Mouse (Mus musculus) heart, embryonic 14.5 days (tissue): Measurements from ENCODE around the gene Clic1. TPM values are rescaled to one million over a fixed set of nuclear protein-coding genes. Genes with fewer than 3 reads are reported as not detected.

Source experiments
- ATAC-seq: fragments of 200-750 bp; cut with Nextera tagmentation; 2 replicates; pipeline ENCODE4 v1.8.0; 2017; ENCODE audit warnings: low read depth, moderate TSS enrichment; ENCODE audit not compliant: insufficient number of reproducible peaks, insufficient read depth, low FRiP score
- H3K27ac ChIP-seq, 2 experiments: fragments of 200-500 bp in 1 of 2; fragments of 300-500 bp in 1 of 2; sonication (generic) in 1 of 2; replicated peaks in 1 of 2; 2 replicates each; pipeline ENCODE4 v1.5.1; 2012 to 2014; ENCODE audit warnings: low read depth in 2 of 2, low read length in 2 of 2, control low read depth in 1 of 2, mild to moderate bottlenecking in 1 of 2, mixed read lengths in 1 of 2; ENCODE audit not compliant: control insufficient read depth in 1 of 2, insufficient read depth in 1 of 2
- H3K27me3 ChIP-seq: fragments of 300-500 bp; sonication (generic); 2 replicates; pipeline ENCODE4 v1.6.1; 2014; ENCODE audit warnings: mild to moderate bottlenecking, low read length, control low read depth; ENCODE audit not compliant: control insufficient read depth, insufficient read depth
- H3K36me3 ChIP-seq: fragments of 300-500 bp; sonication (generic); 2 replicates; pipeline ENCODE4 v1.6.1; 2014; ENCODE audit warnings: mild to moderate bottlenecking, control low read depth, low read length, mixed read lengths; ENCODE audit not compliant: control insufficient read depth, insufficient read depth
- H3K4me1 ChIP-seq, 2 experiments: fragments of 200-500 bp in 1 of 2; fragments of 300-500 bp in 1 of 2; sonication (generic) in 1 of 2; 2 replicates each; pipeline ENCODE4 v1.6.1; 2012 to 2014; ENCODE audit warnings: low read length in 2 of 2, control low read depth in 1 of 2, mixed read lengths in 1 of 2; ENCODE audit not compliant: control insufficient read depth in 2 of 2, insufficient read depth in 2 of 2
- H3K4me2 ChIP-seq: fragments of 300-500 bp; sonication (generic); 2 replicates; pipeline ENCODE4 v1.6.1; 2014; ENCODE audit warnings: mild to moderate bottlenecking, low read length
- H3K4me3 ChIP-seq, 2 experiments: fragments of 200-500 bp in 1 of 2; fragments of 300-500 bp in 1 of 2; sonication (generic) in 1 of 2; 2 replicates each; pipeline ENCODE4 v1.5.1; 2012 to 2014; ENCODE audit warnings: low read length in 2 of 2, mild to moderate bottlenecking in 2 of 2, control low read depth in 1 of 2, low read depth in 1 of 2, moderate library complexity in 1 of 2; ENCODE audit not compliant: control insufficient read depth in 1 of 2, insufficient read depth in 1 of 2
- H3K9ac ChIP-seq: fragments of 300-500 bp; sonication (generic); 2 replicates; pipeline ENCODE4 v1.6.1; 2014; ENCODE audit warnings: mild to moderate bottlenecking, low read length
- H3K9me3 ChIP-seq: fragments of 300-500 bp; sonication (generic); 2 replicates; pipeline ENCODE4 v1.6.1; 2016; ENCODE audit warnings: low read length, control low read depth; ENCODE audit not compliant: control insufficient read depth
- WGBS: fragments of 180-500 bp; shearing (Covaris S2); extraction: QIAGEN DNeasy Blood & Tissue Kit; methylation state at CpG from one replicate; pipeline ENCODE4 v1.1.7; 2014; 5-methylcytosine and 5-hydroxymethylcytosine counted together
- polyA plus RNA-seq: library from polyadenylated mRNA; unstranded; fragments of >200 nt; fragmentation: Nextera tagmentation; extraction: Ambion mirVana; gene quantifications from 2 replicates; pipeline ENCODE4 v1.2.1, GENCODE M21; 2014

The Clic1 gene
- polyA plus RNA-seq, 1 experiment from 2014 or later: 108 TPM

GRCm38 (mm10) chr17:35047688-35048087, 2.1 kb upstream of the Clic1 start:
- H3K4me3 ChIP-seq: no peak overlapping the region
- peak overlapping the region; percentile 87 to 99 for H3K27ac ChIP-seq
- peaks cover 6% of the 10 kb centered on the region for H3K36me3 ChIP-seq
- H3K9me3 ChIP-seq: no peaks in the 10 kb centered on the region
- H3K4me2 ChIP-seq: peak overlapping the region; percentile 75
- no peaks in the 10 kb centered on the region for H3K27me3 ChIP-seq
- ATAC-seq: no peak
- H3K4me1 ChIP-seq: peaks cover 31 to 58% of the 10 kb centered on the region in 2 experiments
- WGBS: 44% methylated on average over 1 of the region's 1 CpGs
- peak overlapping the region; percentile 44 for H3K9ac ChIP-seq

GRCm38 (mm10) chr17:35048149-35048931, 1.4 kb upstream of the Clic1 start:
- Histone ChIP-seq H3K27ac (peak overlapping the region; percentile 99), H3K4me3 (no peak overlapping the region), H3K4me2 (peak overlapping the region; percentile 75), H3K9ac (peak overlapping the region; percentile 44), H3K27me3 (no peaks in the 10 kb centered on the region), H3K9me3 (no peaks in the 10 kb centered on the region), H3K36me3 (peaks cover 13% of the 10 kb centered on the region), H3K4me1 (peaks cover 32 to 61% of the 10 kb centered on the region in 2 experiments)
- ATAC-seq: no peak
- WGBS: 21% methylated on average over 11 of the region's 11 CpGs

- H3K9ac ChIP-seq: peak overlapping the region; percentile 94; the same call in 1 of the 2 replicates
- WGBS: 59% methylated on average over 5 of the region's 5 CpGs
- no peak for ATAC-seq
These were observed 780 bp upstream of the Clic1 start for GRCm38 (mm10) chr17:35048932-35049440.

DNA sequence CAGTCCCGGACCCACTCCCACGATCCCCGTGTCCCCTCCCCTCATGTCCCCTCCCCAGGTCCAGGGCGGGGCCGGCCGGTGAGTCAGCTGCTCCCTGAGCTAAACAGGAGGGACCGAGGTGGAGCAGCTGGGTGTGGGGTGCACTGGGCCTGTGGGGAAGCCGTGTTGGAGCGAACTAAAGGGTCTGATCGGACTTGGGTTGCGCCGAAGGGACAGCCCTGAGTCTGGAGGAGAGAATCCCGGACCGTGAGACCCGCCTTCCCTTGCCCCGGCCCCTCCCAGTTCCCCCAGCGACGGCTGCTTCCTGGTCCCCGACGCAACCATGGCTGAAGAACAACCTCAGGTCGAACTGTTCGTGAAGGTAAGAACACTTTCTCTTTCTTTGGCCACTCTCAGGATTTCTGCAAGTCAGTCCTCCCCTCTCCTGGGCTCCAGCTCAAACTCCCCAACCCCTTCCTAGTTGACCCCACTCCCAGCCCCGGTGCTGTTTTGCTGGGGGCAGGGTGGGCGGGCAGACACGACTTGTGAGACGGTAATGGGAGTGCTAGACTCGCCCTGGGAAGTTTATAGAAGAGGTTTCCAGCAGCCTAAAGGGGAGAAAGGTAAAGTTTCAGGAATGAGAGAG, 472 bp downstream of the Clic1 start:
- Histone ChIP-seq H3K4me2 (peak overlapping the region; percentile 75), H3K4me1 (peaks cover 28 to 48% of the 10 kb centered on the region in 2 experiments), H3K27ac (peak overlapping the region; percentile 99), H3K36me3 (peaks cover 31% of the 10 kb centered on the region), H3K4me3 (peak overlapping the region; percentile 55 to 63), H3K27me3 (no peaks in the 10 kb centered on the region), H3K9ac (peak overlapping the region; percentile 94), H3K9me3 (no peaks in the 10 kb centered on the region)
- ATAC-seq: peak; percentile 11
- under 1% methylated on average over 27 of the region's 27 CpGs for WGBS

More at GRCm38 (mm10) chr17:35048932-35049440, 780 bp upstream of the Clic1 start:
- peaks cover 32 to 60% of the 10 kb centered on the region in 2 experiments for H3K4me1 ChIP-seq
- peak overlapping the region; percentile 75 for H3K4me2 ChIP-seq
- H3K27me3 ChIP-seq: no peaks in the 10 kb centered on the region
- no peaks in the 10 kb centered on the region for H3K9me3 ChIP-seq
- peaks cover 19% of the 10 kb centered on the region for H3K36me3 ChIP-seq
- H3K27ac ChIP-seq: peak overlapping the region; percentile 99
- peak overlapping the region in 1 of 2 experiments; percentile 63; a peak in 1 of 4 replicates for H3K4me3 ChIP-seq

DNA sequence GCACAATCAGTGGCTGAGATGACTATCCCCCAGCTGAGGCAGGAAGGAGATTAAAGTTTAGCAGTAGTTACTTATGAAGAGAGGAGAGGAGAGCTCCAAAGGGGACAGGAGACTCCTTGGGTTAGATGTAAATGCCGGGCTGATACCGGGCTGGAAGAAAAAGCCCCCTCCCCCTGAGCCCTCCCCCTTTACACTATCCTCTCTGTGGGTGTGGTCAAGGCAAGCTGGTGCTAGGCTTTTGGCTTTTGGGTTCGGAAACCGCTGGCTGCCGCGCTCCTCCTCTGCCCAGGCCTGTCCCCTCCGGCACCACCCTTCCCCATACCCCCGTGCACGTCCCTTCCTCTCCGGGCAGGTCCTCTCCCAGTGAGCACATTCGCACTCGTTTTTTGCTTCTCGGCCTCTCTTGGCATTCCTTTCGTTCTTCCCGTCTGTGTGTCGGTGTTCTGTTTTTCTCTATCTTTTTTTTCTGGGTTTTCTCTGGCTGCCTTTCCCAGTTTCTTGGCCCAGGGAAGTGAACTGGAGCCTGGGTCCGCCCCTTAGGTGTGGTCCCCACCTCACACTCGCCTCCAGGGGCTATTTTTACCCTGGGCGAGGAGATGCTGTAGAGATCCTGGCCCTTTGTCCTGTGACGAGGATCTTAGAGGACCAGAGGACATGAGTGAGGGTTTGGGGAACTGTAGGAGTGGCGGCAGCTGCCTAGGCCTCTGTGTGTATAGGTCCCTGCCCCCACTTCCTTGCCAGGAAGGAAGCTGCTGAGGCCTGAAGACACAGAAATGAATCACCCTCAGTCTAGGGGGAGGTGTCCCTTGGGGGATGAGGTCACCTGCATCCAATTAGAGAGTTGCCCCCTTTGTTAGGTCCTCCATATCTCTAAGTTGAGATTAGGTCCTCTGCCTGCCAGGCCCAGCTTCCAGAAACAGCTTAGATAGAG, 1.7 kb downstream of the Clic1 start:
- peak overlapping the region; percentile 55 to 63 for H3K4me3 ChIP-seq

GRCm38 (mm10) chr17:35052271-35052798, 2.6 kb downstream of the Clic1 start:
- Histone ChIP-seq H3K9ac (peak overlapping the region; percentile 94), H3K27ac (peak overlapping the region; percentile 99), H3K9me3 (no peaks in the 10 kb centered on the region), H3K36me3 (peaks cover 52% of the 10 kb centered on the region), H3K4me2 (peak overlapping the region; percentile 75), H3K4me3 (peak overlapping the region; percentile 55 to 63), H3K4me1 (peaks cover 23 to 33% of the 10 kb centered on the region in 2 experiments), H3K27me3 (no peaks in the 10 kb centered on the region)
- 57% methylated on average over 12 of the region's 12 CpGs for WGBS
- ATAC-seq: no peak

More for the DNA sequence above, 1.7 kb downstream of the Clic1 start:
- peaks cover 23 to 38% of the 10 kb centered on the region in 2 experiments for H3K4me1 ChIP-seq
- WGBS: under 1% methylated on average over 21 of the region's 21 CpGs
- peaks cover 43% of the 10 kb centered on the region for H3K36me3 ChIP-seq
- H3K9me3 ChIP-seq: no peaks in the 10 kb centered on the region
- peak overlapping the region; percentile 75 for H3K4me2 ChIP-seq
- peak overlapping the region; percentile 99 for H3K27ac ChIP-seq
- ATAC-seq: peak; percentile 78
- peak overlapping the region; percentile 94 for H3K9ac ChIP-seq
- H3K27me3 ChIP-seq: no peaks in the 10 kb centered on the region
